Mouse (Mus musculus) common myeloid progenitor, adult 5-6 weeks (primary cell): ENCODE data around the gene Rcor2. TPM values are rescaled to one million over a fixed set of nuclear protein-coding genes. Genes with fewer than 3 reads are reported as not detected.

ENCODE experiments used
- ATAC-seq: replicated peaks from 2 replicates; pipeline ENCODE4 v1.8.0; 2016; ENCODE audit warnings: low read depth, mild to moderate bottlenecking, moderate TSS enrichment, inconsistent platforms; ENCODE audit not compliant: poor library complexity, severe bottlenecking
- total RNA-seq: library from RNA; stranded (forward); fragments of 200-1000, 187-1606 nt; gene quantifications from 2 replicates; pipeline ENCODE4 v1.2.3, GENCODE M21; 2017

Gene Rcor2
- total RNA-seq = 5.9 and 9.0 TPM in 2 replicates

DNA sequence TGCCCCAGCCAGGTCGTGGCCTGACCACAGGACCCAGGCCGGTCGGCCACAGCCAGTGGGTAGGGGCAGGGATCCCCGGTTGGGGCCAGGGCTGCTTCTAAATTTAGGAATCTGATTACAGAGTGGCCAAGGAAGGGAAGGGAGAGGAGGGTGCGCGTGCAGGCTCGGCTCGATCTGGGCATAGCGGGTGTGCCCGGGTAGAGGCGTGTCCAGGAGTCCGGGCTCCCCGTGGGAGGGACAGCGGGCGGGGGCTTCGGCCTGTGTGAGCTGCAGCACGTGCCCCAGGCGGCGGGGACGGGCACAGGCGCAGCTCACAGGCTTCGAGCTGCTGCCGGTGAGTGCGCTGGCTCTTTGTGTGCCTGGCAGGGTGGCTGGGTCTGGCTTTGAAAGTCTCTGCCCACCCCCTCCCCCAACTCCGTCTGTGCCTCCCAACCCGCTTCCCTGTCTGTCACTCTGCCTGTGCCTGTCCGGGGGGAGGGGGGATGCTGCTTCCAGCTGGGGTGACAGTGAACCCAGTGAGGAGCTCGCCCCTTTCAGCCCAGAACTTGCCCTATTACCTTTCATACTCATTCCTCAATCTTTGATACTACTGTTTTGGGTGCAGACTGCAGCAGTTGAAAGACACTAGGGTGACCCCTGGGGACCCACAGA, at the start of gene Rcor2:
TSS of gene Rcor2 (plus strand) at position 235 of the 651 bp plus-strand sequence.
- peak; percentile 46 for ATAC-seq

DNA sequence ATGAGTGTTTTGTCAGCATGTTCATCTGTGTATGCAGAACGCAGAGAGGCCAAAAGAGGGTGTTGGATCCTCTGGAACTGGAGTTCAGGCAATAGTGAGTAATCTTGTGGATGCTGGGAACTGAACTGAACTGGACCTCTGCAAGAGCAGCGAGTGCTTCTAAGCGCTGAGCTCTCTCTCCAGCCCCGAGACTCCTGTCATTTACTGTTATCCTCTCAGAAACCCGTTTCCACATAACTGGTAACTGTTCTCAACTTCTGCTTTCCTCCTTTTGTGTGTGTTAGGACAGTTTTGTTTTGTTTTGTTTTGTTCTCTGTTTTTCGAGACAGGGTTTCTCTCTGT, 49.2 kb upstream of the Rcor2 start:
- ATAC-seq = peak; percentile 18

DNA sequence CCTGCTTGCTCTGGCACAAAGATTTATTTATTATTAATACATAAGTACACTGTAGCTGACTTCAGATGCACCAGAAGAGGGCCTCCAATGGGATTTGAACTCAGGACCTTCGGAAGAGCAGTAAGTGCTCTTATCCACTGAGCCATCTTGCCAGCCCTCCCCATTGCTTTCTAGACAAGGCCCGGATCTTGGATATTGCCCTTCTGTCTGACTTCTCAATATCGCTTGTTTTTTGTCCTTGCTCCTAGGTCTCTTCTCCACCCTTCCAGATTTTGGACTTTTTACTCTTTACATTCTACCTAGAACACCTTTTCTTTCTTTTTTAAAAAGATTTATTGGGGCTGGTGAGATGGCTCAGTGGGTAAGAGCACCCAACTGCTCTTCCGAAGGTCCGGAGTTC, 48.4 kb upstream of the Rcor2 start:
- no peak for ATAC-seq

DNA sequence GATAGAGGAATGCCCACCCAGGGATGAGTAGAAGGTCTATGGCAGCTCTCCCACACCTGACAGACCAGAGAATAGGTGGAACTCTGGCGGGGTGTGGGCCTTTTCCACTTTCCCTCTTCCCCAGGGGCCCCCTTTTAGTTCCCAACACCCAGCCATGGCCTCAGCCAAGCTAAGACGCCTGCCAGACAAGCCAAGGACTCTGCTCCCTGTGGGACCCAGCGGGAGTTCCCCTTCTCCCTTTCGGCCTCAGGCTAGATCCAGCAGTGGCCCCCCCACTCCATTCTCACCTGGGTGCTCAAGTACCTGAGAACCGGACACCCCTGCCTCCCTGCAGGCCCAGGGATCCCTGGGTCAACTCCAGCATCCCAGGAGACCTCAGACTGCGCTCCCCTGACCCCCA, 44.9 kb upstream of the Rcor2 start:
- no peak for ATAC-seq

DNA sequence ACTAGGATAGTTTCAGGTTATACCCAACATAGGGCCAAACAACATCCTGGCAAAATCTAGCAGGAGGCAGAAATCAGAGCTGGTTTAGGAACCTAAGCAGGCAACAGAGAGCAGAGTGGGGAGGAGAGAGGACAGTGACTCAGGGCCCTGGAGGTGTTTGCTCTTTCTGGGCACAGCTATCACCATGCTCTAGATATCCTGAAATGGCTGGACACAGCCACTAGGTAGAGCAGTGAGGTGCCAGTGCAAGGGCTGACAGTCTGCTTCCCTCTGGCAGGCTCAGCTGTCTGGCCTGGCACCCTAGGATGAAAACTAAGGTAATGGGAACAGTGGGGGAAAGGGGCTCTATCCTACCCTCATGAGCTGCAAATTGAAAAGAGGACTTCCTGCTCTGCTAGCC, 43.6 kb upstream of the Rcor2 start:
- peak; percentile 50 for ATAC-seq

DNA sequence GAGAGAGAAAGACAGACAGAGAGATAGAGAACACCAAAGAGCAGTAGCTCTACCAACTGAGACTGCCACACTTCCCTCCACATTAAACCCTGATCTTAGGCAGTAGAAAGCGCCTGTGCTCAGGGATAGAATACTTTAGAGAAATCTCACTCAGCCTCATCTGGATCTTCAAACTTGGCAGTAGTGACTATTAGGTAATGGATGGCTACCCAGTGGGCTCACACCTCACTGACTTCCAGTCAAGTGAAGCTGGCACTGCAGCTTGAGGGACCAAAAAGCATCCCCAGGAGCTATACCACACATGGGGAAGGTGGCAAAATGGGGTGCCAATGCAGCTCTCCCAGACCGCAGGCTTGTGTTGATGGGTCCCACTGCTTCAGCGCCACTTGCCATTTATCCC, 42.9 kb upstream of the Rcor2 start:
- no peak for ATAC-seq

DNA sequence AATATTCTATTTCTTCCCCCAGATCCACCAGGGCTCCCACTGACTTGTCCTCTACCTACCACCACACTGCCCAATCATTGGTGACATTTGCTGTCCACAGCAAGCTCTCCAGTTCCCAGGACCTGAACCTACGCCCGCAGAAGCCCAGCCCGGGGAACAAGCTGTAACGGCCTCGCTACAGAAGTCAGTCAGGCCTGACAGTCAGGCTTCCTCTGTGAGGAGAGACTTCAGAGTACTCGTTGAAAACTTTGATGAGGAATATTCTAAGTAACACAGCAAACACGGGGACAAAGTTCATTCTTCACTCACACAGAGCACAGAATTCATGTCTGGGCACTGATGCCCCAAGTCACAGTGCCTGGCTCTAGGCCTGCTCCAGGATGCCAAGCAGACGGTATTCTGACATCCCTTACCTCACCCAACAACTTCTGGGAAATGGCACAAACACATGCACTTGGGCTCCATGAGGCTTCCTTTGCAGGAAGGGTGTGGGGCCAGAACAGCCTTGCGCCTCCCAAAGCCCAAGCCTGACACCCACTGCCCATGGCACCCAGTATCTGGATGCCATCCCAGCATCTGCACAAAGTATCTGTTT, 41.9 kb upstream of the Rcor2 start:
- no peak for ATAC-seq

DNA sequence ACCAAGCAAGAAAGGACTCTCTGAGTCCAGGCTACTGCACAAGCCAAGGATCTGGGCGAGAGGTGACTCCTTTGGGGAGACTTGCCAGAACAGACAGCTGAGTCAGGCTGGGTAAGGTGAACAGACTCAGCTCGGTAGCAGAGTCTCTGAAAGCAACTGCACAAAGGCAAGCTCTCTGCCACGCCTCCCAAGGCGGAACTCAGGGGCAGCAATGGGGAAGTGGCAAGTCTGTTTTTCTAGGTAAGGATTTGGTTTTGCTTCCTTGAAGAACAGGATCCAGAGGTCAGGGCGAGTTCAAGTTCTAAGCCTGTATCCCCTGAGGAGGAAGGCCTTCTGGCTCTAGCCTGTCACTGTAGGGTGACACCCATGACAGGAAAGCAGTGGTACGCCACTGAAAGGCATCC, 40.6 kb upstream of the Rcor2 start:
- ATAC-seq = peak; percentile 80

DNA sequence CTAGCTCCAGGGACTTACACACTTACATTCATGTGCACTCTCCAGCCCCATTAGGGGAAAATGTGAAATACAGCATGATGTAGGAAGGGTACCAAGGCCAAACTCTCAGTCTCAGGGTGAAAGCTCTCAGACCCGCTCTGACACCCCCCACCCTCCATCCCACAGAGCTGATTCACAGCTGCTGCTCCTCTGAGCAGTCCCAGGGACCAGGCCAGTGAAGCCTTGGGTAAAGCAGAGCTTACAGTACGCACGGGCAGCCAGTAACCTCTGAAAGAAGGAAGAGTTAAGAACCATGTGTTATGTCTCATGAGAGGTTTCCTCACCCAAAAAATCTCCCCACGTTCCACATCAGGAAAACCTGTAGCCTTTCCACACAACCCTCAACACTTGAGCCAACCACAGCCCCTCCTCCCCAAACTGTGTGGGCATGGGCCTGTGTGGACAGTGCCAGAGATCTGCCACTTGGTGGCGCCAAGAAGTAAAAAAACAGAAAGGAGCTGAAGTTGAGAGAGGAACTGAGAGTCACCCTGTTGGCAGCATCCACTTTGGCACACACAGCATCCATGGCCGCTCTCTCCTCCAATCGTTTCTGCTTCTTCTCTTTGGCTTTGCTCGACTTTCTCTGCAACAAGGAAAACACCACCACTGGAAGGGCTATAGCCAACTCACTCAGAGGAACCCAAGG, 32.4 kb upstream of the Rcor2 start:
- peak; percentile 99 for ATAC-seq

DNA sequence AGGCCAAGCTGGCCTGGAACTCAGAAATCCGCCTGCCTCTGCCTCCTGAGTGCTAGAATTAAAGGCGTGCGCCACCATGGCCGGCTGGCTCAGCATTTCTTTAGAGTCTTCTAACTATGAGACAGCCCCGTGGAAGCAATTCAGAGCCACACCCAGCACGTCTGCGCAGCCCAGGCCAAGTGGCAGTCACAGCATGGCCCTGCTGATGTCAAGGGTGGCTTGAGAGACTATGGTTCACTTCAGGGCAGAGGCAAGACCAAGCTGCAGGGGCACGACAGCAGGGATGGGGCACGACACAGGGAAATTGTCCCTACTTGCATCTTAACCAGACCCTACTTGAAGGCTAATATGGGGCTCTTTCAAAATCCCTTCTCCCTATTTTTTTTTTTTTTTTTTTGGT, 31.7 kb upstream of the Rcor2 start:
- ATAC-seq = no peak

DNA sequence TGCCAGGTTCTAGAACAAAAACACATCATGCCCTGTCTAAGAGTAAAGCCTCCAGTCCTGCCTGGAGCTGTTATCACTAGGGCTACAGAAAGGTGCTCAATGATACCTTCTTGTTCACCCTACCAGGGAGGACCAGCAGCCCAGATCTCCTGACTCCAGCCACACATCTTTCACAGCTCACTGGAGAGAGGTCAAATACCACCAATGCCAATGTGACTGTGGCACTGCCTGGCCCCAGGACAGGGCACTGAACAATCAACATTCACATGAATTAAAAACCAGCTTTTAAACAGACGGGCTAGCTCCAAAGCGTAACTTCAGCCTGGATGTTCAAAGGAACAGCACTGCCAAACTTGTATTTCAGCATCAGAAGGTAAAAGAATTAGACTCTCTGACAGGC, 31.1 kb upstream of the Rcor2 start:
- no peak for ATAC-seq

DNA sequence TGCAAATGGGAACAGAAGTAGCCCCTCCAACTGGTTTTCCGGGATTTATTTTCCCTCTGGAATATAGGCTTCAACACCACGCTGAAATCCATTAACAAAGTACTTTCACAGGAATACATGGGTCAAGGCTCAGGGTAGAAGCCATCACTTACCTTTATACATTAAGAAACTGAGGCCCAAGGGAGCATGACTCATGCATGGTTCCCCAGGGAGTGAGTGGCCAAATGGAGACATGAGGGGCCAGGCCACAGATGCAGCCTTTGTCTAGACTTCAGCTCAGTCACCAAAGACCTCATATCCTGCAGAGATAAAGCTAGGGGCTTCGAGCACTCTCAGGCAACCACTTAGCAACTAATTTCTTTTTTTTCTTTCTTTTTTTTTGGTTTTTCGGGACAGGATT, 30.4 kb upstream of the Rcor2 start:
- no peak for ATAC-seq

DNA sequence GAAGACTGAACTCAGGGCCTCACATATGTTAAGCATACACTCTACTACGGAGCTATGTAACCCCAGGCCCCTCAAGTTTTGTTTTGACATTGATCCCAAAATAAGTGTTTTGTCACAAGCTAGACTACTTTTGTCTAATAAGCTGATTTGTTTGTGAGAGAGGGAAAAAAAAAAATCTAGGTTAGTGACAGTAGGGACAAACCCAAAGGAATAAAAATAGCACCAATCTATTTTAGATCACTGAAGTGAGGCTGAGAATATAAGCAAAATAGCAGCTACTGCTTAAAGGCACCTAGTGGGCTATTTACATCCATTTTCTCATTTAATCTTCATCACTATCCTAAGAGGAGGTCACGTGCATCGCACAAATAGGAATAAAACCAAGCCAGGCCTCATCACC, 27.6 kb upstream of the Rcor2 start:
- ATAC-seq = no peak

DNA sequence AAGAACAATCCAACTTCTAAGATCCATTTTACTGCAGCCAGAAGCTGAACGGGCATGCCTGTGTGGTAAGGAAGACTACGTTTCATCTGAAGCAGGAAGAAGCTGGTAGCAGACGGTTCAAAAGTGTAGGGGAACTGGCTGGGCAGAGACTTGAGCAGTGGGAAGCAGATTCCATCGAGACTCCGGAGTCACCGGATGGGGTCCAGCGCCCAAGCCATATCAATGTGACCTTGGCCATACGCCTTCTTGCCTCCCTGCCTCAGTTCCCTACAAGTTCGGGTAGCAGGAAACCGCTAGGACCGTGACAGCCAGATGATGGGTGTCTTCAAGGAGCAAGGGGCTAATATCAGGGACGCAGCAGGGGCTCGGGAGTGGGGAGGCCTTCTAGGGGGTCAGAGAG, 26.8 kb upstream of the Rcor2 start:
- 0 out of 2 replicates have a peak, but pooled peaks have one; percentile 11 for ATAC-seq

DNA sequence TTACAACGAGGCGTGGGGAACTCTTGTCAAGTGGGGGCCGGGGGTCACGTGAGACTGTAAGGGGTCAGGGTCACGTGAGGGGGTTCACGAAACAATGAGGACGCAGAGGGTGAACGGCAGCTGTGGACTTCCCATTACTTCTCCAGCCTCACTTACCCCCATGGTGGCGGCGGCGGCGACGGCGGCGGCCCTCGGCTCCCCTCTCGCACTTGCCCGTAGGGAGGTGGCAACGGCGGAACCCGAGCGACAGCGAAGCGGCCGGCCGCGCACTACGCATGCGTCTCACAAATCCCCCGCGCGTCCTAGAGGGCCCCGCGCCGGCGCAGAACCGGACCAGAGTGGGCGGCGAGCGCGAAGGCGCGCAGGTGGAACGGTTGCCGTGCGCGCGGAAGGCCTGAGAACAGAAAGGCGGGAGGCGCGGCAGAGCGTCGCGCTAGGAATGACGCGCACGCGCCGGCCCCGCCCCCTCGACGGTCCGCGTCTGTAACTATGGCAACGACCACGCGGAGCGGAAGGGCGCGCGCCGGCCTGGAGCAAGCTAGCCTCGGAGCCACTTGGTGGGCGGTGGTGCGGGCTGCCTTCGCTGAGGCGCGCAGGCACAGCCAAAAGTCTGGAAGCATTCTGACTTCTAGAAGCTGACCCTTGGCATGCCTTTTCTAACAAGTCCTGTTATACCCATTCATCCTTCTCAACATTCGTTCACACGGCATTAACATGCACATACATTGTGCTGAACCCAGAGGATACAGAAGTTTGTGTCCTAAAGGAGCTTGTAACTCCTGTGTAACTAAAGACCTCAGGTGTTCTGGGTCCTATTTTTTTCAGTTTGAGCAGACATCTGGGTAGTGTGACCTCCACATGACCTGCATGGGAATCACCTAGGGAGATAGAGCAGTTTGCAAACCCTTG, 26.1 kb upstream of the Rcor2 start, which contains the start of gene Naa40:
TSS of gene Naa40 (minus strand) at position 402 of the 909 bp plus-strand sequence.
- peak; percentile 91 for ATAC-seq

DNA sequence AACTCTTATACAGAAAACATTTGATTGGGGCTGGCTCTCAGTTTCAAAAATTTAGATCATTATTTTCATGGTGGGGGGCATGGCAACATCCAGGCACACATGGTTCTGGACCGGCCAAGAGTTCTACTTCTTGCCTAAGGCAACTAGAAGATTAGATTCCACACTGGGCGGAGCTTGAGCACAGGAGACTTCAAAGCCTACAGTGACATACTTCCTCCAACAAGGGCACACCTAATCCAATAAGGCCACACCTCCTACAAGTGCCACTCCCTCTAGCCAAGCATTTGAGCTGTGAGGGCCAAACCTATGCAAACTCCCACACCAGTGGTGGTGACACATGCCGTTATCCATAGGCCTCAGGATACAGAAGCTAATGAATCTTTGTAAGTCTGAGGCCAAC, 21.1 kb upstream of the Rcor2 start:
- ATAC-seq = peak; percentile 42; the same call in 1 of the 2 replicates

DNA sequence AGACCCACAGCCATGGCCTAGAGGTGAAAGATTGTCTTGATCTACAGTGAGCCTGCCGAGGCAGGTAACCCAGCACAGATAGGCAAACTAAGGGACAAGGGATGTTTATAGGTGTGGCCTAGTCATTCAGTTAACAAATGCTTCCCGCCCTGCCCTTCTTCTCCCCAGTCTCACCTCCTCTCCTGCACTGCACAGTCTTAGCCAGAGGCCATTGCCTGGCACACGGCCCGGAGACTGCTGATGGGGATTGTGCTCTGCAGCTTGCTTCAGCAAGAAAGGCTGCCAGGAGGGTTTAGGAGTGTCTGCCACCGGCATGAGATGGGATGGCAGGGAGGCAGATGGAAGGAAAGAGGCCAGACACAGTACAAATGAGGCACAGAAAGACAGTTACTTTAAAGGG, 9.2 kb upstream of the Rcor2 start:
- ATAC-seq = no peak

DNA sequence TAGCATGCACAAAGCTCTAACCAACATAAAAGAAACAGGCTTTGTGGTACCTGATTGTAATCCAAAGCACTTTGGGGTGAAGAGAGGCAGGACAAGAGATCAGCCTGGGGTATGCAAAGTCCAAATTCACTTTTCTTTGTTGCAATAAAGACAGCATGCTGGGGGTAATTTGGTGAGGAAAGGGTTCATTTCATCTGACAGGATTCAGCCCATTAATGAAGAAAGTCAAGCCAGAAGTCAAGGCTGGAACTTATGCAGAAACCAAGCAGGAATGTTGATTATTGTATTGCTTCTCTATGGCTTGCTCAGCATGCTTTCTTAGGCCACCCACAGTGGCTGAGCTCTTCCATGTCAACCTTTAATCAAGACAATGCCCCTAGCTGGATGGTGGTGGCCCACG, 5.6 kb upstream of the Rcor2 start:
- ATAC-seq = no peak

DNA sequence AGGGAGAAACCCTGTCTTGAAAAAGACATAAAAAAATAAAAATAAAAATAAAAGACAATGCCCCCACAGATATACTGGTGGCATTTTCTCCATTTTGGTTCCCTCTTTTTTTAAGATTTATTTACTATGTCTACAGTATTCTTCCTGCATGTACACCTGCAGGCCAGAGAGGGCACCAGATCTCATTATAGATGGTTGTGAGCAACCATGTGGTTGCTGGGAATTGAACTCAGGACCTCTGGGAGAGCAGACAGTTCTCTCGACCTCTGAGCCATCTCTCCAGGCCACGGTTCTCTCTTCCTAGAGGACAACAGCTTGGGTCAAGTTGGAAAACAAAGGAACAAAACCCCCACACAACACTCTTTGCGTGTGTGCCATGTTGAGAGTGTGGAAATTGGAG, 5.2 kb upstream of the Rcor2 start:
- no peak for ATAC-seq

DNA sequence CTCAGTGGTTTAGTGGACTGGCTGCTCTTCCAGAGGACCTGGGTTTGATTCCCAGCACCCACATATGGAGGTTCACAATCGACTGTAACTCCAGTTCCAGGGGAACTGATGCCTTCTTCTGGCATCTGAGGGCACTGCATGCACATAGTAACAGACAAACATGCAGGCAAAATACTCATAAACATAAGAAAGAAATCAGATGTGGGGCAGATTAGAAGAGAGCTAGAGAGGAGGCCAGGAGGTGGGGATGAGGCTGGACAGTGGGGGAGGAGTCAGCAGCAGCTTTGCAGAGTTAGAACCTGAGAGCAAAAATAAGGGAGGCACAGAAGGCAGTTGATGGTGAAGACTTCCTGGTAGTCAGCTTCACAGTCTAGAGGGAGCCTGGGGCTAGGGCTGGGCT, 4.5 kb upstream of the Rcor2 start:
- no peak for ATAC-seq
